Mouse (Mus musculus): Measurements from ENCODE around the gene Arfip1. TPM values are rescaled to one million over a fixed set of nuclear protein-coding genes. Genes with fewer than 3 reads are reported as not detected.

Arfip1 gene
- polyA plus RNA-seq, 1 experiment from 2014 or later, result 24.9 TPM

DNA sequence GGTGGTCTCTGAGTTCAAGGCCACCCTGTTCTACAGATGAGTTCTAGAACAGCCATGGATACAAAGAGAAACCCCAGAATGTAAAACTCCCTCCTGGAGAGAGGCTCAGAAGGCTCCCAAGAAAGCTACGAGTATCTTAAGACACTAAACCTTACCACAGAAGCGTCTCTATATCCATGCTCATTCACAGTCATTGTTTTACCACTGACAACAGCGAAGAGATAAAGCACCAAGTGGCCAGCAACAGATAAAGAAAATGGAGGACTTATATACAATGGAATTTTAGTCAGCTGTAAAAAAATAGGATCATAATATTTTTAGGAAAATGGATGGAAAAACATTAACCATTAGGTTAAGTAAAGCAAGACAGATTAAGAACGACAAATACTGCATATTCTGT lies 77.2 kb downstream of the Arfip1 start:
- no peak overlapping the region for H3K4me2 ChIP-seq (ENCODE audit: low read length)
- H3K27ac ChIP-seq (ENCODE audit: low read length), result no peak overlapping the region
- no peaks in the 10 kb centered on the region for H3K9me3 ChIP-seq (ENCODE audit: control insufficient read depth, low read length)
- H3K27me3 ChIP-seq (replicated peaks; ENCODE audit: control insufficient read depth, insufficient read depth, low read length), result no peaks in the 10 kb centered on the region
- H3K4me3 ChIP-seq (replicated peaks; ENCODE audit: low read length), result no peak overlapping the region
- no peak overlapping the region for H3K9ac ChIP-seq (replicated peaks; ENCODE audit: low read depth, low read length)
- ATAC-seq, result no peak
- WGBS, result 92% methylated on average over 4 of the region's 4 CpGs
- no peaks in the 10 kb centered on the region for H3K36me3 ChIP-seq (ENCODE audit: control insufficient read depth, insufficient read depth)
- H3K4me1 ChIP-seq (replicated peaks; ENCODE audit: control insufficient read depth, insufficient read depth, low read length), result no peaks in the 10 kb centered on the region

DNA sequence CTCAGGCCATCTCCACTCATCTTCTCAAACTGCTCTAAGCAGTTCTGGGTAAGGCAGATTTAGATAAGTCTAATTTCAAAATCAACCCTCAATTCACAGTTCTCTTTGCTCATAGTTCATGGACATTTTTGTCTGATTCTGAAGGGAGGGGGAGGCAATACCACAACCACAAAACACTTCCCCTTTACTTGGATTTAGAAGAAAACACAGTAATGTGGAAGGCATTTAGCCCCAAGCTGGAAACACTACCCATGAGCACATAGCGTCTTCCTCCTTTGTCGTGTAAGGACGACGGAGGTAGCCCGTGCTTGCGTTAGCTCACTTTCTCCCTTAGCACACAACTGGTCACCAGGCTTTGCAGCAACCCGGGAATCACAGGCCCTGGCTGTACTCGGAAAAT lies 78.1 kb downstream of the Arfip1 start:
- Histone ChIP-seq H3K27ac (ENCODE audit: low read length) (no peak overlapping the region), H3K4me1 (replicated peaks; ENCODE audit: control insufficient read depth, insufficient read depth, low read length) (no peaks in the 10 kb centered on the region), H3K9ac (replicated peaks; ENCODE audit: low read depth, low read length) (no peak overlapping the region), H3K9me3 (ENCODE audit: control insufficient read depth, low read length) (no peaks in the 10 kb centered on the region), H3K4me2 (ENCODE audit: low read length) (no peak overlapping the region), H3K27me3 (replicated peaks; ENCODE audit: control insufficient read depth, insufficient read depth, low read length) (no peaks in the 10 kb centered on the region), H3K36me3 (ENCODE audit: control insufficient read depth, insufficient read depth) (no peaks in the 10 kb centered on the region), H3K4me3 (replicated peaks; ENCODE audit: low read length) (no peak overlapping the region)
- ATAC-seq, result no peak
- WGBS, result 93% methylated on average over 8 of the region's 8 CpGs

DNA sequence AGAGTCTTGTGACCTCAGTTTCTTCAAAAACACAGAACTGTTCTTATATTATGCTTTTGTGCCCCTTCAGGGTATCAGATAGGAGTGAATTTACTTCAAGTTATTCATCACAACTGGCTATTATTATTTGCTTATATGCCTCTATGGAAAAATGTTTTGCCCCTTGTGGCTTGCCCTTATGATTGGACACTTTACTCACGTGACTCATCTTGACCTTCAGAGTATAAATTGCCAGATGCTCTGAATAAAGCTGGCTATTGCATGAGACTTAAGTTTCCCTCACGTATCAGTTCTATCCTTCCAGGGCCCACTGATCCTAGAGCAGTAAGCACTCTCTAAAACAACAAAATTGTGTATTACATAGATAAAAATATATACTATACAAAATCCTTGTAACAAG lies 80.3 kb downstream of the Arfip1 start:
- ATAC-seq, result no peak
- H3K9ac ChIP-seq (replicated peaks; ENCODE audit: low read depth, low read length), result no peak overlapping the region
- WGBS, result 89% methylated on average over 2 of the region's 2 CpGs
- no peak overlapping the region for H3K4me3 ChIP-seq (replicated peaks; ENCODE audit: low read length)
- no peak overlapping the region for H3K27ac ChIP-seq (ENCODE audit: low read length)
- H3K4me2 ChIP-seq (ENCODE audit: low read length), result no peak overlapping the region
- no peaks in the 10 kb centered on the region for H3K9me3 ChIP-seq (ENCODE audit: control insufficient read depth, low read length)
- H3K36me3 ChIP-seq (ENCODE audit: control insufficient read depth, insufficient read depth), result no peaks in the 10 kb centered on the region
- H3K4me1 ChIP-seq (replicated peaks; ENCODE audit: control insufficient read depth, insufficient read depth, low read length), result no peaks in the 10 kb centered on the region
- no peaks in the 10 kb centered on the region for H3K27me3 ChIP-seq (replicated peaks; ENCODE audit: control insufficient read depth, insufficient read depth, low read length)

DNA sequence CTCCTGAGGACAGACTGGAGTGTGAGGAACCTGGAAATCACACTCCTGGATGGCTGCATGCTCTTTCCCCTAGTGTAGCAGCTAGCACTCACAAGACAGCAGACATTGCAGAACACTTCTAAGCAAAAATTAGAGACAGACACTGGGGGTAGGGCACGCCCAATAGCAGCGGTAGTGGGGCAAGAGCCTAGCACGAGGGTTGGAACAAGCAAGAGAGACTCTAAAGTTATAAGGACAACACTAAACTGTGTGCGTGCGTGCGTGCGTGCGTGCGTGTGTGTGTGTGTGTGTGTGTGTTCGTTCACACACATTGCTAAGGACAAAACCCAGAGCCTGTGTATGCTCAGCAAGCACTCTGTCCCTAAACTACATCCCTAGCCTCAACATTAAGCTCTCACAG lies 81.9 kb downstream of the Arfip1 start:
- Histone ChIP-seq H3K27me3 (replicated peaks; ENCODE audit: control insufficient read depth, insufficient read depth, low read length) (no peaks in the 10 kb centered on the region), H3K27ac (ENCODE audit: low read length) (no peak overlapping the region), H3K4me1 (replicated peaks; ENCODE audit: control insufficient read depth, insufficient read depth, low read length) (no peaks in the 10 kb centered on the region), H3K4me2 (ENCODE audit: low read length) (no peak overlapping the region), H3K9me3 (ENCODE audit: control insufficient read depth, low read length) (no peaks in the 10 kb centered on the region), H3K4me3 (replicated peaks; ENCODE audit: low read length) (no peak overlapping the region), H3K9ac (replicated peaks; ENCODE audit: low read depth, low read length) (no peak overlapping the region), H3K36me3 (ENCODE audit: control insufficient read depth, insufficient read depth) (no peaks in the 10 kb centered on the region)
- ATAC-seq, result no peak
- 80% methylated on average over 10 of the region's 10 CpGs for WGBS

DNA sequence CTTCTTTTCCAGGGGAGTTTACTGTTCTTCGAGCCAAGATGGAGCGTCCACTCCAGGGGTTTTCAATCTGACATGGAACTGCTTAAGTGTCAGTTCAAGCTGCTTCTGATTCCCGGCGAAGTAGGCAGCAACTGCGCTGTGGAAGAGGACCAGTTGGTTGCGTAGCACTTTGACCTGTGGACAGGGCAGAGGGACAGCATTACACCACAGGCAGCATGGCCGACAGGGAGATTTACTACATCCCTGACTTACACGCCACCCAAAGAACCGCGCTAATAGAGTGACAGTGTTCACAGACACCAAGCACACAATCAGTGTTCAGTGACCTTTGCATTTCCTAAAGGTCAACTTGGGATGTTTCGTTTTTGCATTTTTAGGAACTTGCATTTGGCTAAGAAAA lies 84.7 kb downstream of the Arfip1 start:
- Histone ChIP-seq H3K27me3 (replicated peaks; ENCODE audit: control insufficient read depth, insufficient read depth, low read length) (no peaks in the 10 kb centered on the region), H3K4me2 (ENCODE audit: low read length) (no peak overlapping the region), H3K4me3 (replicated peaks; ENCODE audit: low read length) (no peak overlapping the region), H3K4me1 (replicated peaks; ENCODE audit: control insufficient read depth, insufficient read depth, low read length) (no peaks in the 10 kb centered on the region), H3K27ac (ENCODE audit: low read length) (no peak overlapping the region), H3K9me3 (ENCODE audit: control insufficient read depth, low read length) (no peaks in the 10 kb centered on the region), H3K9ac (replicated peaks; ENCODE audit: low read depth, low read length) (no peak overlapping the region), H3K36me3 (ENCODE audit: control insufficient read depth, insufficient read depth) (no peaks in the 10 kb centered on the region)
- WGBS, result 89% methylated on average over 11 of the region's 11 CpGs
- no peak for ATAC-seq

DNA sequence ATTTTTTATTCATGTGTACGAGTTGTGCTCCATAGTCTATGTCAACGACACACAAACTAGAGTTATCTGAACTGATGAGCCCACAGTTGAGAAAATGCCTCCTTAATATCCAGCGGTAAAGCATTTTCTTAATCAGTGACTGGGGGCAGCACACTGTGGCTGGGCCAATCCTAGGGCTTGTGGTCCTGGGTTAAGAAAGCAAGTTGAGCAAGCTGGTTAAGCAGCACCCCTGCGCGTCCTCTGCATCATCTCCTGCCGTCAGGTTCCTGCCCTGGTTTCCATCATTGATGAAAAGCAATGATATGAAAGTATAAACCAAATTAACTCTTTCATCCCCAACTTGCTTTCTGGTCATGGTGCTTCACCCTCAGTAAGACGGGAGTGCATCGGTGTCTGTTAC lies 89.8 kb downstream of the Arfip1 start:
- ATAC-seq, result no peak
- no peak overlapping the region for H3K4me3 ChIP-seq (replicated peaks; ENCODE audit: low read length)
- no peak overlapping the region for H3K9ac ChIP-seq (replicated peaks; ENCODE audit: low read depth, low read length)
- H3K27me3 ChIP-seq (replicated peaks; ENCODE audit: control insufficient read depth, insufficient read depth, low read length), result no peaks in the 10 kb centered on the region
- no peak overlapping the region for H3K4me2 ChIP-seq (ENCODE audit: low read length)
- 95% methylated on average over 8 of the region's 8 CpGs for WGBS
- H3K36me3 ChIP-seq (ENCODE audit: control insufficient read depth, insufficient read depth), result no peaks in the 10 kb centered on the region
- H3K4me1 ChIP-seq (replicated peaks; ENCODE audit: control insufficient read depth, insufficient read depth, low read length), result no peaks in the 10 kb centered on the region
- no peak overlapping the region for H3K27ac ChIP-seq (ENCODE audit: low read length)
- no peaks in the 10 kb centered on the region for H3K9me3 ChIP-seq (ENCODE audit: control insufficient read depth, low read length)

DNA sequence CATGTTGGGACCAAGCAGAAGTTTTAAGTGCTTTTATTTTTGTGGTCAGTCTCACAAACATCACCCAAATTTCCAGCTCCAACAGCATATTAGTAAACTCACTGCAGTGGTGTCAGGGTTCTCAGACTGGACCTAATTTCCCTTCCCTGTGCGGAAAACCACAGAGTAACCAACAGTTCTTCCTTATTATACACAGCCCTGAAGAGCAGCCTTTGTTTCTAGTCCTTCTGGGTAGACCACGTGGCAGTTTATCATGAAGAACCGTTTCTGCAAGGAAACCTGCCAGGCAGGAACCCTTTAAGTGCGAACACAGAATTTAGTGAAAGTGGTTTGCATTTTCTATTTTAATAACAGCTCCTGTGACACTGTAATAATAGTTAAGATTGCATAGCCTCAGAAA lies 90.3 kb downstream of the Arfip1 start:
- ATAC-seq, result no peak
- Histone ChIP-seq H3K4me3 (replicated peaks; ENCODE audit: low read length) (no peak overlapping the region), H3K27ac (ENCODE audit: low read length) (no peak overlapping the region), H3K4me2 (ENCODE audit: low read length) (no peak overlapping the region), H3K9ac (replicated peaks; ENCODE audit: low read depth, low read length) (no peak overlapping the region), H3K36me3 (ENCODE audit: control insufficient read depth, insufficient read depth) (no peaks in the 10 kb centered on the region), H3K9me3 (ENCODE audit: control insufficient read depth, low read length) (no peaks in the 10 kb centered on the region), H3K27me3 (replicated peaks; ENCODE audit: control insufficient read depth, insufficient read depth, low read length) (no peaks in the 10 kb centered on the region), H3K4me1 (replicated peaks; ENCODE audit: control insufficient read depth, insufficient read depth, low read length) (no peaks in the 10 kb centered on the region)
- 59% methylated on average over 4 of the region's 4 CpGs for WGBS

DNA sequence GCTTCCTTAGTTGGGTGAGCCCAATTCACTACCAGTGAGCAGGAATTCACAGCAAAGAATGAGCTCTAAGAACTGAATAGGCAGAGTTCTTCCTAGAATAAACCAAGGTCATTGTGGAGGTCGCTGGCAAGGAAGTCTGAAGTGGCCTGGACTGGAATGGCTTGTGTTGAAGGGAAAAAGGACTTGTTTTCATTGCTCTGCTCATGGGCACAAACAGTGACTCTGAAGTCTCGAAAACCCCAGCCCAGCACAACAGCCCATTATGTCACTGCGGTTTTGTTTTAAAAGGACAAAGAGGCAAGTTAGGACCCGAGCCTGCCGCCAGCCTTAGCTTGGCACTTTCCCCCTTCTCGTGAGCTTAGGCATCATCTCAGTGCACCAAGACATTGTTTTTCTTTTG lies 93.7 kb downstream of the Arfip1 start:
- no peaks in the 10 kb centered on the region for H3K36me3 ChIP-seq (ENCODE audit: control insufficient read depth, insufficient read depth)
- H3K27me3 ChIP-seq (replicated peaks; ENCODE audit: control insufficient read depth, insufficient read depth, low read length), result no peaks in the 10 kb centered on the region
- no peak for ATAC-seq
- WGBS, result 19% methylated on average over 6 of the region's 6 CpGs
- no peaks in the 10 kb centered on the region for H3K9me3 ChIP-seq (ENCODE audit: control insufficient read depth, low read length)
- no peak overlapping the region for H3K4me2 ChIP-seq (ENCODE audit: low read length)
- no peak overlapping the region for H3K27ac ChIP-seq (ENCODE audit: low read length)
- H3K9ac ChIP-seq (replicated peaks; ENCODE audit: low read depth, low read length), result no peak overlapping the region
- no peaks in the 10 kb centered on the region for H3K4me1 ChIP-seq (replicated peaks; ENCODE audit: control insufficient read depth, insufficient read depth, low read length)
- no peak overlapping the region for H3K4me3 ChIP-seq (replicated peaks; ENCODE audit: low read length)

DNA sequence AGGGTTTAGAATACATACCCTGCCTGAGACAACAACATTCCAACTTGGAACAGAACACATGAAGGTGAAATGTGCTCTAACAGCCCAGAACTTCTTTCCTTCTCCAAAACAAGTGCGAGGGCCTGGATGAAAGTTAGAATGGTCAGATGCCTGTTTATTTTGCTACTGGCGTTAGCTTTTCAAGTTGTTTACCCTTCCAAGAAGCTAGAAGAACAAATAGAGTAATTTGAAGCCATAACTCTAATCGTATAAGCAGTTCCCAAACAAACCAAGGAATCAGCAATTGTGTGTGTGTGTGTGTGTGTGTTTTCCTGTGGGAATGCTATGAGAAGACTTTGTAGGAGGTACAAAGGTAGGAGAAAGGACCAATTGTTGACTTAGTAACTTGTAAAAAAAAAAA lies 97.5 kb downstream of the Arfip1 start:
- H3K9me3 ChIP-seq (ENCODE audit: control insufficient read depth, low read length), result no peaks in the 10 kb centered on the region
- no peak overlapping the region for H3K27ac ChIP-seq (ENCODE audit: low read length)
- ATAC-seq, result no peak
- no peaks in the 10 kb centered on the region for H3K36me3 ChIP-seq (ENCODE audit: control insufficient read depth, insufficient read depth)
- H3K9ac ChIP-seq (replicated peaks; ENCODE audit: low read depth, low read length), result no peak overlapping the region
- H3K27me3 ChIP-seq (replicated peaks; ENCODE audit: control insufficient read depth, insufficient read depth, low read length), result peaks cover 7% of the 10 kb centered on the region
- H3K4me3 ChIP-seq (replicated peaks; ENCODE audit: low read length), result no peak overlapping the region
- WGBS, result 85% methylated on average over 3 of the region's 3 CpGs
- no peak overlapping the region for H3K4me2 ChIP-seq (ENCODE audit: low read length)
- H3K4me1 ChIP-seq (replicated peaks; ENCODE audit: control insufficient read depth, insufficient read depth, low read length), result peaks cover 9% of the 10 kb centered on the region

DNA sequence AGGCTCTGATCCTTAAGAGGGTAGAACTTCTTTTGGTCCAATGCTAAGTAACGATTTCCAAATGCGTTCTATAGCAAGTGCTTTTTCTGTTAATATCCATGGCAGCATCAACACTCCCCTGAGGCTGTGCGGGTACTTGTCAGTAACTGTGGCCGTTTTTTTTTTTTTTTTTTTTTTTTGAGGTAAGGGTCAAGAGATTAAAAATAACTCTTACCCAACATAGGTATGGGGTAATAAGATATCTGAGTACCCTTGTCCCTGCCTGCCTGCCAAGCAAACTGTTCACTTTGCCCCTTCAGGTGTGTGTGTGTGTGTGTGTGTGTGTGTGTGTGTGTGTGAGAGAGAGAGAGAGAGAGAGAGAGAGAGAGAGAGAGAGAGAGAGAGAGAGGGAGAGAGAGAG lies 98.1 kb downstream of the Arfip1 start:
- H3K27ac ChIP-seq (ENCODE audit: low read length), result no peak overlapping the region

More for the DNA sequence above, 98.1 kb downstream of the Arfip1 start:
- H3K4me2 ChIP-seq (ENCODE audit: low read length), result no peak overlapping the region
- H3K9ac ChIP-seq (replicated peaks; ENCODE audit: low read depth, low read length), result no peak overlapping the region
- peaks cover 15% of the 10 kb centered on the region for H3K4me1 ChIP-seq (replicated peaks; ENCODE audit: control insufficient read depth, insufficient read depth, low read length)
- H3K9me3 ChIP-seq (ENCODE audit: control insufficient read depth, low read length), result no peaks in the 10 kb centered on the region
- H3K4me3 ChIP-seq (replicated peaks; ENCODE audit: low read length), result no peak overlapping the region
- WGBS, result 79% methylated on average over 4 of the region's 4 CpGs
- peaks cover 11% of the 10 kb centered on the region for H3K27me3 ChIP-seq (replicated peaks; ENCODE audit: control insufficient read depth, insufficient read depth, low read length)
- no peak for ATAC-seq
- H3K36me3 ChIP-seq (ENCODE audit: control insufficient read depth, insufficient read depth), result no peaks in the 10 kb centered on the region

All from forebrain, embryonic 16.5 days (tissue).